Mouse (Mus musculus) kidney, adult 18-20 months (tissue): ENCODE data around the gene Vcp.

Source experiments
- DNase-seq: peaks from one replicate; pipeline ENCODE4 v3.0.0; 2021

Vcp gene

GRCm38 (mm10) chr4:42965039-42965719, 35.1 kb downstream of the Vcp start:
- DNase-seq = peak; percentile 29

GRCm38 (mm10) chr4:42963480-42963879, 36.8 kb downstream of the Vcp start:
- DNase-seq = no peak

- DNase-seq = peak; percentile 74
These were observed 38.7 kb downstream of the Vcp start for GRCm38 (mm10) chr4:42961592-42961991.

GRCm38 (mm10) chr4:42959382-42959781, 40.9 kb downstream of the Vcp start:
- DNase-seq = no peak

GRCm38 (mm10) chr4:42958942-42959341, 41.4 kb downstream of the Vcp start:
- no peak for DNase-seq

- DNase-seq = no peak
These were observed 42.3 kb downstream of the Vcp start for GRCm38 (mm10) chr4:42957979-42958378.

- peak; percentile 20 for DNase-seq
These were observed 43.0 kb downstream of the Vcp start for GRCm38 (mm10) chr4:42957306-42957705.

GRCm38 (mm10) chr4:42956581-42956980, 43.7 kb downstream of the Vcp start:
- no peak for DNase-seq

GRCm38 (mm10) chr4:42955200-42955599, 45.1 kb downstream of the Vcp start:
- no peak for DNase-seq

- DNase-seq = peak; percentile 78
These were observed 46.0 kb downstream of the Vcp start for GRCm38 (mm10) chr4:42954297-42954696.

GRCm38 (mm10) chr4:42953435-42954094, 46.7 kb downstream of the Vcp start:
- peak; percentile 33 for DNase-seq

- no peak for DNase-seq
These were observed 47.7 kb downstream of the Vcp start for GRCm38 (mm10) chr4:42952563-42952962.

- no peak for DNase-seq
These were observed 48.8 kb downstream of the Vcp start for GRCm38 (mm10) chr4:42951206-42952195.

- DNase-seq = peak; percentile 87
These were observed 50.2 kb downstream of the Vcp start for GRCm38 (mm10) chr4:42950065-42950558.

GRCm38 (mm10) chr4:42949676-42950051, 50.6 kb downstream of the Vcp start, which contains the start of gene Dnajb5:
Dnajb5 (plus strand) TSS chr4:42949814.
- peak; percentile 99 for DNase-seq

- no peak for DNase-seq
These were observed 51.1 kb downstream of the Vcp start for GRCm38 (mm10) chr4:42949051-42949675.

GRCm38 (mm10) chr4:42948527-42948926, 51.8 kb downstream of the Vcp start:
- no peak for DNase-seq

GRCm38 (mm10) chr4:42946733-42947290, 53.5 kb downstream of the Vcp start:
- no peak for DNase-seq

GRCm38 (mm10) chr4:42945952-42946351, 54.4 kb downstream of the Vcp start:
- DNase-seq = peak; percentile 59

- no peak for DNase-seq
These were observed 54.9 kb downstream of the Vcp start for GRCm38 (mm10) chr4:42945445-42945844.

GRCm38 (mm10) chr4:42945043-42945442, 55.3 kb downstream of the Vcp start:
- DNase-seq = no peak

GRCm38 (mm10) chr4:42944185-42944584, 56.1 kb downstream of the Vcp start:
- DNase-seq = no peak
